Mouse (Mus musculus): ENCODE measurements around the gene Phf11c.
"Not testable (repeated sequence)": the region's sequence is repeated elsewhere in the genome, so short reads cannot be mapped to it uniquely, and the experiment has no call there.

The Phf11c gene

GRCm38 (mm10) chr14:59395281-59395680, at the start of gene Phf11c:
Phf11c (minus strand) TSS chr14:59395381.
- no peak for DNase-seq

GRCm38 (mm10) chr14:59441472-59441805, 46.3 kb upstream of the Phf11c start:
- no peak for DNase-seq

DNA sequence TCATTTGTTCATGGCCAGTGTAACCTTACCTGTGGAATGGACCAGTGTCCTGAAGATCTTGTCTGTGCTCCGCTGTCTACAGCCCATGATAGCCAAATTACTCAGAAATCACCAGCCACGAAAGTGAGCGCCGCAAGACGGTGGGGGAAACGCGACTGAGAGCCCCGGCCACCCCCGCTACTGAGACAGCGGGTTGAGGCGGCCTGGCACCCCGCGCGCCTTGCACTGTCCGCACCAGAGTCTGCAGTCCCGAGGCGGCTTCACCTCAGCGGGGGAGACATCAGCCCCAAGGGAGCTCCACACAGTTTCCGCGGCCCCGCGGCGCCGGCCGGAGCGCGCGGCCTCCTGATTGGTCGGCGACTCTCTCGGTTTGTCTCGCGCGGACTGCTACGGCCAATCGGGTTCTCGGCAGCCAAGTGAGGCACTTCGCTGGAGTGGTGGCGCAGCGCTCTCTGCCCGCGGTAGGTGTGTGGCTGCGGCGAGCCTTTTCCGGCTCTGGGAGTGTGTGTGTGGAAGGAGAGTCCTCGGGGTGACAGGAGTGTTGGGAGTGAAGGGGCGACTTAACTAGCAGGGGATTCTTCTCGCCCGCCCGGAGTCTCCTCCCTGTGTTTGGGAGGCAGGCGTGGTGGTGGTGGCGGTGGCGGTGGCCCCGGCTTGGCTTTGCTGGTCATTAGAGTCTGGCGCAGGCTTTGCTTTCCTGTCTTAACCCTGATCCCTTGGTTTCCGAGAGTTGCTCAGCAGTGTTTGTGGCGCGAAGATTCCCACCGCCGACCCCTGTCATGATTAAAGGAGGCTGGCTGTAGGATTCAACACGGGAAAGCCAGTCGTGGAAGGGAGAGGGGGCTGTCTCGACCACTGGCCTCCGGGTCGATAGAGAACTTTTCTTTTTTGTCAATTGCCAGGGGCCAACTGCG, 45.6 kb upstream of the Phf11c start, which contains the start of the genes Setdb2 and Cab39l:
Setdb2 (minus strand) TSS at position 327 of the 914 bp plus-strand sequence.
Cab39l (plus strand) TSS at position 415 of the 914 bp plus-strand sequence.
- peak; percentile 95 for DNase-seq

DNA sequence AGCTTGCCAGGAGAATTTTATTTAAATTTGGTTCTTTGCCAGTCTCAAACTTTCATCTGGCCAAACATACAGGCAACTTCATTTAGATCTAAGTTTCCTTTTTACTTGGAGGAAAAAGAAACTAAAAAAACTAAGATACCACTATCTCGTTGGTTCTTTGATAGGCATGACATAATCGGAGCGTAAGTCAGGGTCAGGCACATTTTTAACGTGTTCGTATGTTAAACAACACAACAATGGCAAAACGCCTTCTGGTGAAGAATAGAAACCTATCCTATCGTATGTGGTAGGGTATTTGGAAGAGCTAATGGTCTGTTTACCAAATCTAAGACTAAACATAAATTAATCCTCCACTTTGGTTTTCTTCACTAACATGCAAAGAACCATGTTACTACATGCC, 44.9 kb upstream of the Phf11c start:
- no peak for DNase-seq

- DNase-seq: no peak
These were observed 43.3 kb upstream of the Phf11c start for GRCm38 (mm10) chr14:59438505-59438904.

DNA sequence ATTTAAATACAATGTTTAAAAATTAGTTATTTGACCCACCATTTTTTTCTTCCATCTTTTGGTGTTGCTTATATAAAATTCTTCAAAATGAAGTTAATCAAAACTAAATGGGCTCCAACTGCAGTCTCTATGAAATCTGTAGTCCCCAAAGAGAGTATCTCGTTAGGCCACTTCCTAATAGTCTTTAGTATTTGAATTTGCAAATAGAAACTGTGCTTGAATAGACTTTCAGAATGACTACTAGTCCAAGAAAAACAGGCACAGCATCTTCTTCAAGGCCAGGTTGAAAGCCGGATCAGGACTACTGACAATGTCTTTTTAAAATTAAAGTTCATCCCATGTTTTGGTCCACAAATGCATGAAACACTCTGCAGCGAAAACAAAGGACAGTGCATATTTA, 42.2 kb upstream of the Phf11c start:
- no peak for DNase-seq

DNA sequence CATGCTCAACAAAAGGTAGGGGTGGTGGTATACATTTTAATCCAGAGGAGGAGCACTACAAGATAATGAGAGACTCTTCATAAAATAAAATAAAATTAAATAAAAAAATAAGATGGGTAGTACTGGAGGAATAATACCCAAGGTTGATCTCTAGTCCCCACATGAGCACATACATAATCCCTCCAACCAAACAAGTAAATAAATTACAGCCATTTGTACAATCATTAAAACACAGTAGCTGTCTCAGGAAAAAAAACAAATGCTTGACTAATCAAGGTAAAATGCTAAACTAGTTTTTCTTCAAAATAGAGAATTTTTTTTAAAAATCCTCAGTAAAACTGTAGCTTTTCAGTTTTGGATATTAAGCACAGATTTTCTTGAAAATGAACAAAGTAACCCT, 40.0 kb upstream of the Phf11c start:
- no peak for DNase-seq

DNA sequence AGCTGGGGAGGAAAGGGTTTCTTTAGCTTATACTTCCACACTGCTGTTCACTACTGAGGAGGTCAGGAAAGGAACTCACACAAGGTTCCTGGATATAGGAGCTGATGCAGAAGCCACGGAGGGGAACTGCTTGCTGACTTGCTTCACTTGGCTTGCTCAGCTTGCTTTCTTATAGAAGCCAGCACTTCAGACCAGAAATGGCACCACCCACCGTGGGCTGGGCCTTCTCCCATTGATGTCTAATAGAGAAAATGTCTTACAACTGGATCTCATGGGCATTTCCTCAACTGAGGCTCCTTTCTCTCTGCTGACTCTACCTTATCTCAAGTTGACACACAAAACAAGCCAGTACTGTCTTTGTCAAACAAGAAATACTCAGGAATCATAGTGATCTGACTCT, 38.7 kb upstream of the Phf11c start:
- DNase-seq: no peak

DNA sequence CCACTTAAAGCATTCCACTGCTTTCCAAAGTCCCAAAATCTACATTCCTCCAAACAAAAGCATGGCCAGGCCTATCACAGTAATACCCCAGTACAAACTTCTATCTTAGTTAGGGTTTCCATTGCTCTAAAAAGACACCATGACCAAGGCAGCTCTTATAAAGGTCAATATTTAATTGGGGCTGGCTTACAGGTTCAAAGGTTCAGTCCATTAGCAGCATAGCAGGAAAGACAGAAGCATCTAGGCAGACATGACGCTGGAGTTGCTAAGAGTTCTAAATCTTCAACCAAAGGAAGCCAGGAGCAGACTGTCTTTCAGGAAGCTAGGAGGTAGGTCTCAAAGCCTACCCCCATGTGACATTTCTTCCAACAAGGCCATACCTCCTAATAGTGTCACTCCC, 35.4 kb upstream of the Phf11c start:
- DNase-seq: no peak

DNA sequence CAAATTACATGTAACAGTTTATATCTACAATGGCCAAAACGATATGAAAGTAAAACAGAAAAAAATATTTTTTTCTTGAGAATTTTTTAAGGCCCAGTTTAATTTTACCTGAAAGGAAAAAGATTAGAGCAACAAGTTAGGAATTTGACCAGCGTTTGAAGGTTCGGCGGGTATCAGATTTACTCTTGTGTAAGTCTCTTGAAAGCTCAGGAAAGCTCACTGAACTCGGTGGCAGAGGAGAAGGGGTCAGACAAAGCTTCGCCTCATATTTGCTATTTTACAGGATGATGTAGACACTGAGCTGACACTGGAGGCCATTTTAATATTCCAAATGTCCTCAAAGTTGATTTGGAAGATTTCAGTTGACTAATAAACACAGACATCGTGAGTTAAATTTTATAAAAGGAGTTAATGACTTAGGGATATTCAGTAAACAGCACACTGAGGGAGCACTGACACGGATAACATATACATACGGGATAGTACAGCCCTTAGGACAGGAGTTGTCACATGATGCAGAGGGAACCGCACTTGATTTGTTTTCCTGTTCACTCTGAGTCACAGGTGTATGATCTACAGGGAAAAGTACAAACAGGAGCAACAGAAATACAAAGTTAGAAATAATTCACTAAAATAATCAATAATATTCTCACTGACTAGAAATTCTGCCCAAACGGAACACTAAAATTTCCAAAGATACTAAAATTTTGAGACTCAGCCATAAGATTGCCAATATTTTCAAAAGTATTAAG, 27.9 kb upstream of the Phf11c start:
- DNase-seq: no peak

DNA sequence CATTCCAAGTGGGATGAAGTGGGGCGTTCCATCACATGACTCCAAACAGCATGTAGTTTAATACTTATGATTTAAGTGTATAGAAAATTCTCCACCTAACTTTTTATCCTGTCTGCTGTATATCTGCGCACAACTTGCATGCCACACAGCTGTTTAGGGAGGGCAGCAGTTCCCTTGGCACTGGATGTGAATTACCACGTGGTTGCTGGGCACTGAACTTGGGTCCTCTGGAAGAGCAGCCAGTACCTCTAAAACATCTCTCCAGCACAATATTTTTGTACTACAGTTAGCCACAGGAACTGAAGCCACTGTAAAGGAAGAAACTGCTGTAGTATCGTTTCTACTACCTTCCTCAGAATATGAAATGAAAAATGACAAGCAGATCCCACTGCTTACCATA, 23.0 kb upstream of the Phf11c start:
- no peak for DNase-seq

- DNase-seq: not testable (repeated sequence)
These were observed 19.8 kb upstream of the Phf11c start for GRCm38 (mm10) chr14:59414979-59415378.

DNA sequence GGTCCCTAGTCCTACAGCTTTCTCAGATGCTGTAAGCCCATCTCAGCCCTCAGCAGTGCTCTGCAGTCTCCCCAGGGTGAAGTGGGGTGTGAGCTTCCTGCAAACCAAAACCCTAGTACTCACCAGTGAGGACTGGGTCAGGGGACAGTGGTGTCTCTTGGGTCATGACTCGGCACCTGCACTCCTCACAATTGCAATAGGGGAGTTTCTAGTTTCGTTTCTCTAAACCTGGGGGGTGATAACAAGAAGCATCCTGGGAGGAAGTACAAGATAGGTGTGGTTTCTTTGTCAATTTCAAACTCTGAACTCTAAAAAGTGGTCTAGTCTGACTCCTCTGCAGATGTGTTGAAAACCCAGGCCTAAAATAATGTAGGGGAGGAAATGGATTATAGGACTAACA, 1.8 kb upstream of the Phf11c start:
- no peak for DNase-seq

GRCm38 (mm10) chr14:59390181-59390580, 5.0 kb downstream of the Phf11c start:
- peak; percentile 24 for DNase-seq

DNA sequence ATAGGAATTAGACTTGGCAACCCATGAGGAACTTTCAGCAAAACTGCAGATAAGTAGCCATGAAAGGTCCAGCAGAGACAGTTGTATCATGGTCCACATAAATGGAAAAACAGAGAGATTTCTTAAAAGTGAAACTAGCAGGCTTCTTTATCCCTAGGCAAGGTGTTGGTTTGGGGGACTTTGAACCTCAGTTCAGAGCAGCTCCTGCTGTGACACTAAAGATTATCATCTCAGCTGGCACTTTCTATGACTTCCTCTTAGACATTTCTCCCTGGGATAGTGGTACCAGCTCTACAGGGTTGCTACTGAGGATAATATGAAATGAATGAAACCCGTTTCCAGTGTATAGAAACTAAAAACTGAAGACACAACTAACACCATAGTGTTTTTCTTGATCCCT, 5.6 kb downstream of the Phf11c start:
- no peak for DNase-seq

DNA sequence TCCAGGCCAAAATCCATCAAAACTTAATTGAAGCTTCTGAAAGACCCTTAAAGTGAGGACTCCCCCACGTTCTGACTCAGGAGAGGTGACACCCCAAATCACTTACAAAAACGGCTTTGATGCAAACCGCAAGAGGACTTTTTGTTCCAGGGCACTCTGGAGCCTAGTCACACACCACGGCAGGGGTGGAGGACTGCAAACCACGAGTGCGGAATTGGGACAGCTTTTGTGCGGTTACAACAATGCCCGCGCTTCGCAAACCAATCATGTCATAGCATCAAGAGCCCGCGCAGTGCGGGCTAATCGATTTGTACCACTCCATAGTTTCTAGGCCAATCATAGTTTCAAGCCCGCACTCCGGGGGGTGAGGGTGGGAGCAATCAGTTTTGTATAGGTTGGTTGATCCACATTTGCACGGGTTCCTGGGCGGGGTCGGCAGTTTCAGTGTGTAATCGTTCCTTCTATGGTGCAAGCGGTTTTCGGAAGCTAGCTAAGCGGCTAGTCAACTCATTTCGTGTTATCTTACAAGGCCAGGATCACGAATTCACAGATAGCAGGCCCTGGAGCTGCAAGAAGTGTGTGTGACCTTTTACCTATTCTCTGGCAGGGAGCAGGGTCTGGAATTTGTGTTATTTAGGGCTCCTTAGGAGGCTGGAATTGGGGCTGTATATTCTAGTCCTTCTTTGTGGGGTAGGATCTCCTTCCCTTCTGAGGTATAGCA, 24.7 kb downstream of the Phf11c start:
- DNase-seq: no peak

GRCm38 (mm10) chr14:59366386-59367105, 28.6 kb downstream of the Phf11c start:
- no peak for DNase-seq

DNA sequence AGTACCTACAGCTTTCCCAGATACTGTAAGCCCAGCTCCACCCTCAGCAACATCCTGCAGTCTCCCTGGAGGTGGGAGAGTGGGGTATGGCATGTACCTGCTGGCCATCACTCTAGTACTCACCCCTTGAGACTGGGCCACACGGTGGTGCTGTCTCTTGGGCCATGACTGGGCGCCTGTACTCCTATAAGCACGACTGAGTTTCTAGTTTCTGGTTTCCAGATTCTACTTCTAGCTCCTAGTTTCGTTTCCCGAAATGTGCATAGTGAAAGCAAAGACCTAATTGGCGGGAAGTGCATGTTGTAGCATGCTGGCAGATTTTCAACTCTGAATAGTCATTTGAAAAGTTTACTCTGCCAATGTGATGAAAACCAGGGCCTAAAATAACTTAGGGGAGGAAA, 29.9 kb downstream of the Phf11c start, which contains the start of gene Phf11d:
Phf11d (minus strand) TSS at position 227 of the 401 bp plus-strand sequence.
- DNase-seq: peak; percentile 6

- DNase-seq: not testable (repeated sequence)
These were observed 54.0 kb downstream of the Phf11c start, which contains the start of gene Phf11b for GRCm38 (mm10) chr14:59341189-59341588. Phf11b (minus strand) TSS chr14:59341351.

- no peak for DNase-seq
These were observed 55.6 kb downstream of the Phf11c start for GRCm38 (mm10) chr14:59339541-59339940.

DNA sequence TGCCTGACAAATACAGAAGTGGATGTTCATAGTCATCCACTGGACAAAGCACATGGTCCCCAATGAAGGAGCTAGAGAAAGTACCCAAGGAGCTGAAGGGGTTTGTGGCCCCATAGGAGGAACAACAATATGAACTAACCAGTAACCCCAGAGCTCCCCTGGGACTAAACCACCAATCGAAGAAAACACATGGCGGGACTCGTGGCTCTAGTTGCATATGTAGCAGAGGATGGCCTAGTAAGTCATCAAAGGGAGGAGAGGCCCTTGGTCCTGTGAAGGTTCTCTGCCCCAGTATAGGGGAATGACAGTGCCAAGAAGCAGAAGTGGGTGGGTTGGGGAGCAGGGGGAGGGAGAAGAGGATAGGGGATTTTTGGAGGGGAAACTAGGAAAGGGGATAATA, 59.1 kb downstream of the Phf11c start:
- not testable (repeated sequence) for DNase-seq

Data from right cerebral cortex, postnatal 25 days (tissue).